Mouse (Mus musculus) adrenal gland, postnatal 25 days (tissue): ENCODE data around the gene Tssk3. TPM values are rescaled to one million over a fixed set of nuclear protein-coding genes. Genes with fewer than 3 reads are reported as not detected.

Experiments
- DNase-seq: peaks from one replicate; pipeline ENCODE4 v3.0.0; 2021; ENCODE audit warnings: mixed read lengths
- total RNA-seq: library from RNA; stranded (reverse); gene quantifications from 2 replicates; pipeline ENCODE4 v1.2.3, GENCODE M21; 2021

Gene Tssk3
- total RNA-seq, 1 experiment from 2014 or later, result not detected

DNA sequence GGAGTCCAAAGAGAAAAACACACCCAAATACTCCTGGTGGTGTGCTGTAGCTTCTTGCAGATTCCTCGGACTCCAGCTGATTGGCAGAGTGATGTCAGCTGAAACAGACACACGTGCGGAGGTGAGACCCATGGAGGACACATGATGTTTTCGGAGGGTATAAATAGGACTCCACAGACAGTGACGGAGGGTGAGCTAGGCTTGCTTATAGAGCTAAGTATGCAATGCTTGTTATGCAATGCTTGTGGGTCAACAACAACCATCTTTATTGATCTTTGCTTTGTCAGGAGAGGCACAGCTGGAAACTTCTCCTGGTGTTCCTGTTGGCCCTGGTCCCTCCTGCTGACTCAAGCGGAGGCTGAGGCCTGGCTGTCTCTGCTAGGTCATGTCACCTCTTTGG lies 42.1 kb downstream of the Tssk3 start:
- DNase-seq, result no peak

DNA sequence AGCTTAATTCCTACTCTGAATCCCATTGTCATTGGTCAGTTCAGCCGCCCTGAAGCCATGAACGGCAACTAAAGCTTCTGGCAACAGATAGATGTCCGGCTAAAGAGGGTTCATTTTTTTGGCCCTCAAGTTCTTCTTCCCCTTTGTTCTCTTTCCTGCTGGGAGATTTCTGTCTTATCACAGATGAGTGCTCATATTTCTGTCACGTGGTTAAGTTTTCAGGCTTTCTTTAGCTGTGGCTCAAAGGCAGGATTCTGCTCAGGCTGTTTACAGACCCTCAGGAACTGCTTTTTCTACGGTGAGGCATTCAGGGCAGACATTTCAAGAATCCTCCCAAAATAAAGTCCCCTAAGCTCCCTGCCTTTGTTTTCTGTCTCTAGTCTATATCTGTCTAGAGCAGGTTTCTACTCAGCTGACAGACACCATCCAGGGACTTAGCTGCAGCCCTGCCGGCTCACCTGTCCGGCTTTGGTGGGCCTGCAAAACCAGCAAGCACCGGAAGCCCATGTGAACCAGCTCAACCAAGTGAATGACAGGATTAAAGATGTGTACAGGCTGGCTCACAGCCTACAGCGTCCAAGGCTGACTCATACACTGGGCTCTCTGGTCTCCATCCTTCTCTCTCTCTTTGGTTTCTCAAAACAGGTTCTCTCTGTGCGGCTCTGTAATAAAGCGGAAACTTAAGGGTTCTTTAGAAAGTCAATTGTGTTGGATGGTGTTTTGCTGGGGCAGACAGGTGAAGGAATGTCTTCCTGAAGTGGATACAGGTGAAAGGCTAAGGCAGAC lies 42.9 kb downstream of the Tssk3 start:
- DNase-seq, result no peak

DNA sequence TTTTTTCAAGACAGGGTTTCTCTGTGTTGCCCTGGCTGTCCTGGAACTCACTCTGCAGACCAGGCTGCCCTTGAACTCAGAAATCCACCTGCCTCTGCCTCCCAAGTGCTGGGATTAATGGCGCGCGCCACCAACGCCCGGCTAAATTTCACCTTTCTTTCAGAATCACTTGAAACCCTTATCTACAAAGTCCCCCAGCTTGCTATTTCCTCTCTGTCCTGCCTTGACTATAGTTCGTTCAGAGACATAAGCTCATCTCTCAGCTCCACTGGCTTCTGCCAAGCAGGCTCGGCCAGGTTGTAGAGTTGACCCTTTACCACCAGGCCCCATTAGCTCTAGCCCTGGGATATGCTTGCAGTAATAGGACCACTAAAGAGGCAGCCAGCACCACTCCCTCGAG lies 43.5 kb downstream of the Tssk3 start:
- no peak for DNase-seq

DNA sequence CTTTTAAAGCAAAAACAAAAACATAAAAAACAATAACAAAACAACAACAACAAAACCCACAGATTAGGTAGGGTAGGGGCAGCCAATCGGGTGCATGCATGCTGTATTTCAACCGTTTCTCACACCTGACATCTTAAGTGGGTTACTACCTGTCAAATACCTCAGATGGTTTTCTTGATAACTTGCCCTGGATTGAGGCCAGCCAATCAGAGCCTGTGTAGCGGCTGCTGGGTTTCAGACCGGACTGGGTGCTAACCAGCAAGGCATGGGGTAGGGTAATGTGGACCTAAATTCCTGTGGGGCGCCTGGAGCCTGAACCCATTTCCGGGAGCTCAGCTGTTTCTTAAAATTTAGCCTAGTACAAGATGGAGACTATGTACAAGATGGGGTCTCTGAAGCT lies 49.7 kb downstream of the Tssk3 start:
- DNase-seq, result no peak

DNA sequence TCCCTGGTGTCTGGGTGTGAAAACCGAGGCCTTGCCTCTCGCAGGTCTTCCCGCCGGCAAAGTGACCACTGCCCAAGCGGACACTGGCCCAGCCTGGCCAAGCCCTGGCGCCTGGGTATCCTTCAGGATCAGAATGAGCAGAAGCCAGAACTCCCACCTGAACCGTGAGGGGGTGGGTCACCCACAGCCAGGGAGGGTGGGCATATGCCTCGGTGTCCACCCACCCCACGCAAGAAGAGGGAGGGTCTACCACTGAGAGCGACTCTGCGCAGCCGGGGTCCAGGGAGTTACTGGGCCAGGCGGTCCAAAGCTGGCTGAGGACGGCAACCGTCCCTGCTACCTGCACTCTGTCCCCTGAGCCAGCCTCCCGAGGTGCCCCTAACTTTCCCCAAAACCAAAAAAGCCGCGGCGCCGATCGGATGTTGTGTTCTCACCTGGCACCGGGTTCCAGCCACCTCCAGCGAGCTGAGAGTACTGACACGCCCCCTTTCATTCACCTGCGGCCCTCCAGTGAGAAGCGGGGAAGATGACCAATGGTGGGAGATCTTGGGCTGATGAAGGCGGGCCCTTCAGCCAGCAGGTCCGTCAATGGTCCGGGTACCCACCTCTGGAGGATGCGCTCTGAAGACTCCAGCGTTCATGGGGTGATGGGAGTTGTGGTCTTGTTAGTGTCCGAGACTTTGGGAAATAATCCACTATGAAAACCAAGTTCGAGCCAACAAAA lies 50.3 kb downstream of the Tssk3 start, which contains the start of gene Zbtb8b:
Gene Zbtb8b, minus strand, starts transcription at position 514 of the 724 bp plus-strand sequence.
- peak; percentile 24 for DNase-seq

Other genes starting within 250 kb of the Tssk3 start
- 14.5 and 17.8 TPM in 2 replicates for gene C77080, start 229.6 kb downstream of the Tssk3 start, total RNA-seq
- gene Sync, start 203.4 kb downstream of the Tssk3 start, total RNA-seq, result 0.61 and 0.86 TPM in 2 replicates
- 76.8 and 152 TPM in 2 replicates for gene Rbbp4, start 155.7 kb downstream of the Tssk3 start, total RNA-seq
- 42.7 and 59.1 TPM in 2 replicates for gene Zbtb8os, start 155.3 kb downstream of the Tssk3 start, total RNA-seq
- 7.0 and 8.7 TPM in 2 replicates for gene Zbtb8a, start 112.9 kb downstream of the Tssk3 start, total RNA-seq
- gene Zbtb8b, start 50.2 kb downstream of the Tssk3 start, total RNA-seq, result 0.18 and 0.48 TPM in 2 replicates
- gene Bsdc1, start 29.4 kb downstream of the Tssk3 start, total RNA-seq, result 70.2 and 81.0 TPM in 2 replicates
- gene Fam229a, start 168 bp upstream of the Tssk3 start, total RNA-seq, result not detected in 2 replicates
- 61.0 and 68.3 TPM in 2 replicates for gene Marcksl1, start 22.6 kb upstream of the Tssk3 start, total RNA-seq
- 48.0 and 54.5 TPM in 2 replicates for gene Hdac1, start 51.7 kb upstream of the Tssk3 start, total RNA-seq
- gene Lck, start 82.6 kb upstream of the Tssk3 start, total RNA-seq, result 3.7 and 4.3 TPM in 2 replicates
- gene Fam167b, start 87.5 kb upstream of the Tssk3 start, total RNA-seq, result 33.5 and 35.2 TPM in 2 replicates
- gene Eif3i, start 109.6 kb upstream of the Tssk3 start, total RNA-seq, result 167 and 171 TPM in 2 replicates
- gene Tmem234, start 109.6 kb upstream of the Tssk3 start, total RNA-seq, result 96.3 and 111 TPM in 2 replicates
- 2.0 TPM in 1 of 2 replicates, not detected in the other for gene Dcdc2b, start 123.2 kb upstream of the Tssk3 start, total RNA-seq
- 39.3 and 45.6 TPM in 2 replicates for gene Iqcc, start 128.1 kb upstream of the Tssk3 start, total RNA-seq
- gene Ccdc28b, start 132.9 kb upstream of the Tssk3 start, total RNA-seq, result 41.2 and 52.2 TPM in 2 replicates
- 64.1 and 76.6 TPM in 2 replicates for gene Txlna, start 150.0 kb upstream of the Tssk3 start, total RNA-seq
- gene Kpna6, start 181.7 kb upstream of the Tssk3 start, total RNA-seq, result 80.1 and 95.8 TPM in 2 replicates
- 10.1 and 14.8 TPM in 2 replicates for gene Tmem39b, start 205.8 kb upstream of the Tssk3 start, total RNA-seq